Mouse (Mus musculus): Measurements from ENCODE around the gene Slc39a13. TPM values are rescaled to one million over a fixed set of nuclear protein-coding genes. Genes with fewer than 3 reads are reported as not detected.
"Not testable (repeated sequence)": the region's sequence is repeated elsewhere in the genome, so short reads cannot be mapped to it uniquely, and the experiment has no call there.

Gene Slc39a13
- total RNA-seq, 2 experiments from 2014 or later: 21.7 to 24.2 TPM

GRCm38 (mm10) chr2:91068872-91069165, 1.4 kb downstream of the Slc39a13 start:
- DNase-seq: no peak
- intact Hi-C loops (cut with DNase I): no loop called here

- DNase-seq: no peak
- intact Hi-C loops (cut with DNase I): no loop called here
These were observed 1.9 kb downstream of the Slc39a13 start for GRCm38 (mm10) chr2:91068162-91068871.

- no peak for DNase-seq
- intact Hi-C loops (cut with DNase I): no loop called here
These were observed 3.8 kb downstream of the Slc39a13 start for GRCm38 (mm10) chr2:91066455-91066854.

GRCm38 (mm10) chr2:91065544-91065943, 4.7 kb downstream of the Slc39a13 start:
- intact Hi-C loops (cut with DNase I): no loop called here
- DNase-seq: peak in 1 of 2 experiments; percentile 52

GRCm38 (mm10) chr2:91064211-91064610, 6.0 kb downstream of the Slc39a13 start:
- DNase-seq: no peak
- intact Hi-C loops (cut with DNase I): no loop called here

- intact Hi-C loops (cut with DNase I): no loop called here
- DNase-seq: no peak
These were observed 7.2 kb downstream of the Slc39a13 start for GRCm38 (mm10) chr2:91062779-91063606.

GRCm38 (mm10) chr2:91061849-91062481, 8.3 kb downstream of the Slc39a13 start:
- DNase-seq: peak; percentile 46 to 55
- intact Hi-C loops (cut with DNase I): loop anchor here (1.0 kb wide), 1 partner anchor 196 kb away; no protein-coding TSS in a partner anchor

- DNase-seq: peak; percentile 47 to 57
These were observed 9.5 kb downstream of the Slc39a13 start for GRCm38 (mm10) chr2:91060544-91061355.

GRCm38 (mm10) chr2:91059376-91059775, 10.8 kb downstream of the Slc39a13 start:
- intact Hi-C loops (cut with DNase I): no loop called here
- DNase-seq: no peak

More at GRCm38 (mm10) chr2:91060544-91061355, 9.5 kb downstream of the Slc39a13 start:
- intact Hi-C loops (cut with DNase I): loop anchor here (1.0 kb wide), 1 partner anchor 194 kb away; no protein-coding TSS in a partner anchor

GRCm38 (mm10) chr2:91058435-91058834, 11.8 kb downstream of the Slc39a13 start:
- no peak for DNase-seq
- intact Hi-C loops (cut with DNase I): no loop called here

GRCm38 (mm10) chr2:91053934-91054382, 16.3 kb downstream of the Slc39a13 start, which contains the start of gene Psmc3:
TSS of gene Psmc3 (plus strand) at chr2:91054009.
- intact Hi-C loops (cut with DNase I): loop anchor here (1.0 to 5.0 kb wide), 3 partner anchors 37 to 137 kb away; partner anchors contain the start of gene Celf1
- peak; percentile 97 to 98 for DNase-seq

- intact Hi-C loops (cut with DNase I): loop anchor here (5.0 kb wide), 2 partner anchors 36 to 136 kb away; no protein-coding TSS in a partner anchor
- no peak for DNase-seq
These were observed 16.9 kb downstream of the Slc39a13 start for GRCm38 (mm10) chr2:91053181-91053933.

GRCm38 (mm10) chr2:91052752-91053151, 17.5 kb downstream of the Slc39a13 start:
- no peak for DNase-seq
- intact Hi-C loops (cut with DNase I): loop anchor here (5.0 kb wide), 2 partner anchors 35 to 135 kb away; no protein-coding TSS in a partner anchor

GRCm38 (mm10) chr2:91051917-91052316, 18.3 kb downstream of the Slc39a13 start:
- intact Hi-C loops (cut with DNase I): loop anchor here (5.0 kb wide), 2 partner anchors 35 to 135 kb away; no protein-coding TSS in a partner anchor
- DNase-seq: no peak

GRCm38 (mm10) chr2:91047359-91047758, 22.9 kb downstream of the Slc39a13 start:
- intact Hi-C loops (cut with DNase I): no loop called here
- DNase-seq: no peak

GRCm38 (mm10) chr2:91045805-91046204, 24.4 kb downstream of the Slc39a13 start:
- DNase-seq; intact Hi-C loops (cut with DNase I): not testable (repeated sequence)

- intact Hi-C loops (cut with DNase I): no loop called here
- no peak for DNase-seq
These were observed 25.5 kb downstream of the Slc39a13 start for GRCm38 (mm10) chr2:91044727-91045126.

- intact Hi-C loops (cut with DNase I): no loop called here
- no peak for DNase-seq
These were observed 27.4 kb downstream of the Slc39a13 start for GRCm38 (mm10) chr2:91042651-91043398.
